Mouse (Mus musculus) E14TG2a.4 (cell line): ENCODE measurements around the gene Cth.

Experiments used
- CTCF ChIP-seq: conservative IDR thresholded peaks from 2 replicates; pipeline ENCODE4 v1.5.1; 2014; ENCODE audit warnings: low read length
- NANOG ChIP-seq: IDR thresholded peaks from 2 replicates; pipeline ENCODE4 v1.6.1; 2014; ENCODE audit warnings: borderline replicate concordance, low read length, mixed read lengths
- POU5F1 ChIP-seq: IDR thresholded peaks from 2 replicates; pipeline ENCODE4 v1.6.1; 2014; ENCODE audit warnings: low read length, borderline replicate concordance

GRCm38 (mm10) chr3:157865848-157866247 lies 59.0 kb downstream of the Cth start:
- TF ChIP-seq CTCF (no peak), NANOG (no peak), POU5F1 (no peak)
